Mouse (Mus musculus) neutrophil, adult 5-6 weeks (primary cell): Measurements from ENCODE around the gene Zfyve1. TPM values are rescaled to one million over a fixed set of nuclear protein-coding genes. Genes with fewer than 3 reads are reported as not detected.

ENCODE experiments used
- total RNA-seq: library from RNA; stranded (forward); fragments of 200-1000 nt; gene quantifications from 2 replicates; pipeline ENCODE4 v1.2.3, GENCODE M21; 2017

Zfyve1 gene
- total RNA-seq, 1 experiment from 2014 or later: 39.3 TPM

Other genes with a start within 250 kb of the Zfyve1 start
- gene Dpf3, start 109.5 kb downstream of the Zfyve1 start, total RNA-seq: 0.47 and 0.86 TPM in 2 replicates
- 12.6 and 15.2 TPM in 2 replicates for gene Dcaf4, start 76.8 kb downstream of the Zfyve1 start, total RNA-seq
- 366 and 407 TPM in 2 replicates for gene Rbm25, start 34.0 kb upstream of the Zfyve1 start, total RNA-seq
- 85.5 and 89.0 TPM in 2 replicates for gene Psen1, start 90.9 kb upstream of the Zfyve1 start, total RNA-seq
- gene Papln, start 166.4 kb upstream of the Zfyve1 start, total RNA-seq: 0.37 TPM in 1 of 2 replicates, not detected in the other